Mouse (Mus musculus) cerebellum, adult 2 months (tissue): Measurements from ENCODE around the gene Srsf5.
"Not testable (repeated sequence)": the region's sequence is repeated elsewhere in the genome, so short reads cannot be mapped to it uniquely, and the experiment has no call there.

ENCODE experiments used
- CTCF ChIP-seq: fragments of 200-500 bp; IDR thresholded peaks from 2 replicates; pipeline ENCODE4 v1.5.1; 2011; ENCODE audit warnings: low read depth, mild to moderate bottlenecking, control low read depth, low read length, moderate library complexity, borderline replicate concordance; ENCODE audit not compliant: insufficient read depth
- POLR2A ChIP-seq: fragments of 200-500 bp; IDR thresholded peaks from 2 replicates; pipeline ENCODE4 v1.6.1; 2011; ENCODE audit warnings: low read length, control low read depth, borderline replicate concordance; ENCODE audit not compliant: insufficient read depth

- not testable (repeated sequence) for TF ChIP-seq POLR2A, CTCF
Observed at GRCm38 (mm10) chr12:80944963-80945333, 356 bp upstream of the Srsf5 start.
